Mouse (Mus musculus): Measurements from ENCODE around the gene Aloxe3. TPM values are rescaled to one million over a fixed set of nuclear protein-coding genes. Genes with fewer than 3 reads are reported as not detected.
A peak's percentile ranks its signal among the peaks of the same experiment; 100 is the strongest.

Gene Aloxe3
- polyA plus RNA-seq, 1 experiment from 2014 or later: 0.39 TPM

GRCm38 (mm10) chr11:69124498-69124847 lies 1.2 kb upstream of the Aloxe3 start:
- ATAC-seq (ENCODE audit: low read depth): peak; percentile 47
- H3K36me3 ChIP-seq (ENCODE audit: control insufficient read depth, insufficient read depth): no peaks in the 10 kb centered on the region
- H3K9ac ChIP-seq (ENCODE audit: low read depth, low read length): no peak overlapping the region
- under 1% methylated on average over 3 of the region's 3 CpGs for WGBS (ENCODE audit: insufficient replicate concordance)
- no peak overlapping the region; the same call in 1 of the 2 replicates for H3K27ac ChIP-seq (ENCODE audit: low read length)
- H3K4me1 ChIP-seq (ENCODE audit: control insufficient read depth, low read depth, low read length): peaks cover 50% of the 10 kb centered on the region
- H3K4me2 ChIP-seq (ENCODE audit: low read depth, low read length): peak overlapping the region; percentile 95
- no peak overlapping the region for H3K4me3 ChIP-seq (ENCODE audit: low read depth, low read length)
- H3K27me3 ChIP-seq (ENCODE audit: control insufficient read depth, insufficient read depth, low read depth, low read length): peaks cover 37% of the 10 kb centered on the region
- no peaks in the 10 kb centered on the region for H3K9me3 ChIP-seq (replicated peaks; ENCODE audit: control insufficient read depth, low read length)

- Histone ChIP-seq H3K27me3 (ENCODE audit: control insufficient read depth, insufficient read depth, low read depth, low read length) (peaks cover 29% of the 10 kb centered on the region), H3K27ac (ENCODE audit: low read length) (peak overlapping the region; percentile 65), H3K4me2 (ENCODE audit: low read depth, low read length) (peak overlapping the region; percentile 90), H3K4me1 (ENCODE audit: control insufficient read depth, low read depth, low read length) (peaks cover 42% of the 10 kb centered on the region), H3K36me3 (ENCODE audit: control insufficient read depth, insufficient read depth) (no peaks in the 10 kb centered on the region), H3K9me3 (replicated peaks; ENCODE audit: control insufficient read depth, low read length) (no peaks in the 10 kb centered on the region), H3K4me3 (ENCODE audit: low read depth, low read length) (peak overlapping the region; percentile 74), H3K9ac (ENCODE audit: low read depth, low read length) (peak overlapping the region; percentile 66)
- ATAC-seq (ENCODE audit: low read depth): peak; percentile 43
- 0% methylated on average over 24 of the region's 24 CpGs for WGBS (ENCODE audit: insufficient replicate concordance)
Measured at GRCm38 (mm10) chr11:69125041-69125851, 450 bp upstream of the Aloxe3 start.

DNA sequence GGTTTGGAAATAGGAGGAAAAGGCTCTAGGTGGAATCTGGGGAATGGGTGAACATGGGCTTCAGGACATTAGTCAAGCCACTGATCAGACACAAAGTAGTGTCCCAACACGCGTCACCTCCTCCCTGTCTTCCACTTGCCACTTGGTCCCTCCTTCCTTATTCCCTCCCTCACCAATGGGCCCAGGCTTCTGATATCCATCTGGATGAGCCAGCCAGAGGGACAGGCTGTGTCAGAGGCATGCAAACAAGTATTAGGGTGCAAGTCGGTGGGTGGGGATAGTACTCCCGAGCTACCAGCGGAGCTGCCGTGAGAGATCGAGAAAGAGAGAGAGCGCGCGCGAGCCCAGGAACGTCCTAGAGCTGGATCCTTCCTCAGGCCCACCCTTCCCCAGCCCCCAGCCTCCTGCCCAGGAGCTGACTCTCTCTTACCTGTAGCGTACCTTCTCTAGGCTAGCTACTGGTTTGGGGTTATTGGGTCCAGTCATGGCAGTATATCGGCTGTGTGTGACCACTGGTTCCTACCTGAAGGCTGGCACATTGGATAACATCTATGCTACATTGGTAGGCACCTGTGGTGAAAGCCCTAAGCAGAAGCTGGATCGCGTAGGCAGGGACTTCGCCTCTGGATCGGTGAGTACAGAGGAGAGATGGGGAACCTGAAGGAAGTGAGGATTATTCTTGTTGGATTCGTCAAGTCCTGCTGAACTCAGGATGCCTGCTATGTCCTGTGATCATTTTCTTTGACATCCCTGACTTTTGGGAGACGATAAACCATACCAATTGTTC lies 416 bp downstream of the Aloxe3 start:
- Histone ChIP-seq H3K9me3 (replicated peaks; ENCODE audit: control insufficient read depth, low read length) (no peaks in the 10 kb centered on the region), H3K4me3 (ENCODE audit: low read depth, low read length) (peak overlapping the region; percentile 74), H3K9ac (ENCODE audit: low read depth, low read length) (peak overlapping the region; percentile 66), H3K27ac (ENCODE audit: low read length) (no peak overlapping the region), H3K27me3 (ENCODE audit: control insufficient read depth, insufficient read depth, low read depth, low read length) (peaks cover 20% of the 10 kb centered on the region), H3K4me1 (ENCODE audit: control insufficient read depth, low read depth, low read length) (peaks cover 34% of the 10 kb centered on the region), H3K36me3 (ENCODE audit: control insufficient read depth, insufficient read depth) (no peaks in the 10 kb centered on the region), H3K4me2 (ENCODE audit: low read depth, low read length) (peak overlapping the region; percentile 90)
- 14% methylated on average over 19 of the region's 20 CpGs for WGBS (ENCODE audit: insufficient replicate concordance)
- ATAC-seq (ENCODE audit: low read depth): no peak

GRCm38 (mm10) chr11:69126706-69127095 lies 1.0 kb downstream of the Aloxe3 start:
- Histone ChIP-seq H3K36me3 (ENCODE audit: control insufficient read depth, insufficient read depth) (no peaks in the 10 kb centered on the region), H3K9me3 (replicated peaks; ENCODE audit: control insufficient read depth, low read length) (no peaks in the 10 kb centered on the region), H3K27me3 (ENCODE audit: control insufficient read depth, insufficient read depth, low read depth, low read length) (peaks cover 14% of the 10 kb centered on the region), H3K27ac (ENCODE audit: low read length) (no peak overlapping the region), H3K4me2 (ENCODE audit: low read depth, low read length) (peak overlapping the region; percentile 90), H3K9ac (ENCODE audit: low read depth, low read length) (no peak overlapping the region), H3K4me3 (ENCODE audit: low read depth, low read length) (no peak overlapping the region), H3K4me1 (ENCODE audit: control insufficient read depth, low read depth, low read length) (peaks cover 29% of the 10 kb centered on the region)
- WGBS (ENCODE audit: insufficient replicate concordance): 61% methylated on average over 2 of the region's 2 CpGs
- no peak for ATAC-seq (ENCODE audit: low read depth)

DNA sequence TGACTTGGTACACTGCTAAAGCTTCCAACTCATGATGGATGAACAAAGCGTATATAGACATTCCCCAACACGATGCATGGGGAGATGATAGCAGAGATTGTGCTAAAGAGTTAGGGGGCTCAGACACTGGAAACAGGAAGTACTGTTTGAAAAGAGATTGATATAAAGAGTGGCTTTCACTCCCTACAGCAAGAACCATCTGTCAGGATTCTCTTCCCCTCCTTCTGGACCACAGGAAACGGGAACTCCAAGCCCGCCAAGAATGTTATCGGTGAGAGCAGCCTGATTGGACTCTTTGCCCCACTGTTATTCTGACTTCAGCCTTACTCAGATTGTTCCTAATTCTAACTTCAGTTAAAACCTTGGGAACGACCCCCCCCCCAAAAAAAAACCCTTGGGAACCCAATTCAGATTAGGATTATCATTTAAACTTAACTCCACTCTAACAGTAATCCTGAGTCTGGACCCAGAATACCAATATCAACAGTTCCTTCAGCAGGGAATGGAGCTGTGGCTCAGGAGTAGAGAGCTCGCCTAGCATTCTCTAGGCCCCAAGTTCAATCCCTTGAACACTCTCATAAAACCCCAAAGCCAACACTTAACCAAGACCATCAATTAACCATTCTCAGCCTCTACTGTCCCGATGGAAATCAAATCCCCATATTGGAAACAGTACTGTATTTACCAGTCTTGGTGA lies 2.9 kb downstream of the Aloxe3 start:
- Histone ChIP-seq H3K4me3 (ENCODE audit: low read depth, low read length) (no peak overlapping the region), H3K27me3 (ENCODE audit: control insufficient read depth, insufficient read depth, low read depth, low read length) (no peaks in the 10 kb centered on the region; the same call in none of the 2 replicates), H3K9me3 (replicated peaks; ENCODE audit: control insufficient read depth, low read length) (no peaks in the 10 kb centered on the region), H3K4me2 (ENCODE audit: low read depth, low read length) (no peak overlapping the region), H3K9ac (ENCODE audit: low read depth, low read length) (no peak overlapping the region), H3K36me3 (ENCODE audit: control insufficient read depth, insufficient read depth) (no peaks in the 10 kb centered on the region), H3K4me1 (ENCODE audit: control insufficient read depth, low read depth, low read length) (peaks cover 14% of the 10 kb centered on the region), H3K27ac (ENCODE audit: low read length) (no peak overlapping the region)
- WGBS (ENCODE audit: insufficient replicate concordance): 37% methylated on average over 8 of the region's 8 CpGs
- ATAC-seq (ENCODE audit: low read depth): no peak

GRCm38 (mm10) chr11:69133566-69133922 lies 7.8 kb downstream of the Aloxe3 start:
- peak; percentile 30; the same call in 1 of the 2 replicates for ATAC-seq (ENCODE audit: low read depth)
- H3K4me2 ChIP-seq (ENCODE audit: low read depth, low read length): peak overlapping the region; percentile 68
- H3K4me3 ChIP-seq (ENCODE audit: low read depth, low read length): peak overlapping the region; percentile 48
- H3K27me3 ChIP-seq (ENCODE audit: control insufficient read depth, insufficient read depth, low read depth, low read length): no peaks in the 10 kb centered on the region; the same call in none of the 2 replicates
- no peak overlapping the region for H3K9ac ChIP-seq (ENCODE audit: low read depth, low read length)
- H3K27ac ChIP-seq (ENCODE audit: low read length): no peak overlapping the region
- H3K36me3 ChIP-seq (ENCODE audit: control insufficient read depth, insufficient read depth): no peaks in the 10 kb centered on the region
- WGBS (ENCODE audit: insufficient replicate concordance): 38% methylated on average over 5 of the region's 5 CpGs
- H3K4me1 ChIP-seq (ENCODE audit: control insufficient read depth, low read depth, low read length): peaks cover 8% of the 10 kb centered on the region
- H3K9me3 ChIP-seq (replicated peaks; ENCODE audit: control insufficient read depth, low read length): no peaks in the 10 kb centered on the region

- Histone ChIP-seq H3K4me1 (ENCODE audit: control insufficient read depth, low read depth, low read length) (peaks cover 8% of the 10 kb centered on the region), H3K27ac (ENCODE audit: low read length) (no peak overlapping the region), H3K9ac (ENCODE audit: low read depth, low read length) (no peak overlapping the region; the same call in 1 of the 2 replicates), H3K27me3 (ENCODE audit: control insufficient read depth, insufficient read depth, low read depth, low read length) (no peaks in the 10 kb centered on the region; the same call in 1 of the 2 replicates), H3K4me3 (ENCODE audit: low read depth, low read length) (peak overlapping the region; percentile 48), H3K9me3 (replicated peaks; ENCODE audit: control insufficient read depth, low read length) (no peaks in the 10 kb centered on the region), H3K4me2 (ENCODE audit: low read depth, low read length) (peak overlapping the region; percentile 68), H3K36me3 (ENCODE audit: control insufficient read depth, insufficient read depth) (no peaks in the 10 kb centered on the region)
- ATAC-seq (ENCODE audit: low read depth): peak; percentile 55
- WGBS (ENCODE audit: insufficient replicate concordance): 4% methylated on average over 34 of the region's 34 CpGs
Measured at GRCm38 (mm10) chr11:69133923-69134621, 8.4 kb downstream of the Aloxe3 start.

DNA sequence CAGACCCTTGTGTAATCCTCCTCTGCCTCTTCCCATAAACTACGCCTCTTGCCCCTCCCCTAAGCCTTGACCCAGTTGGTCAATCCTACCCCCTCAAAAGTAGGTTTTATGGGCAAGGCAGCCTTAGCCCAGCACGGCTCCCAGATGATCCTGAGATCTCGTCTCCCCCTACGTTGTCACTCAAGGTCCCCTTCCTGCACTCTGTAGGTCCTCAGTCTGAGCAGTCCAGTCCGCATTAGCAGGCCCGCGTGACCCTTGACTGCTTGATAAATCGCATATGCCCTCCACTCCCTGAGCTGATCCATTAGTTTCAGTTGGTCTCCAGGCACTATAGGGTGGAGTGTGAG lies 8.9 kb downstream of the Aloxe3 start:
- H3K27ac ChIP-seq (ENCODE audit: low read length): no peak overlapping the region
- no peaks in the 10 kb centered on the region; the same call in 1 of the 2 replicates for H3K27me3 ChIP-seq (ENCODE audit: control insufficient read depth, insufficient read depth, low read depth, low read length)
- H3K4me2 ChIP-seq (ENCODE audit: low read depth, low read length): peak overlapping the region; percentile 68
- H3K9me3 ChIP-seq (replicated peaks; ENCODE audit: control insufficient read depth, low read length): no peaks in the 10 kb centered on the region
- H3K9ac ChIP-seq (ENCODE audit: low read depth, low read length): no peak overlapping the region; the same call in 1 of the 2 replicates
- H3K36me3 ChIP-seq (ENCODE audit: control insufficient read depth, insufficient read depth): no peaks in the 10 kb centered on the region
- peak overlapping the region; percentile 48 for H3K4me3 ChIP-seq (ENCODE audit: low read depth, low read length)
- H3K4me1 ChIP-seq (ENCODE audit: control insufficient read depth, low read depth, low read length): peaks cover 8% of the 10 kb centered on the region
- 44% methylated on average over 8 of the region's 8 CpGs for WGBS (ENCODE audit: insufficient replicate concordance)
- ATAC-seq (ENCODE audit: low read depth): peak; percentile 11; the same call in 1 of the 2 replicates
